Mouse (Mus musculus): ENCODE data around the gene Sde2. TPM values are rescaled to one million over a fixed set of nuclear protein-coding genes. Genes with fewer than 3 reads are reported as not detected.

Gene Sde2
- total RNA-seq (2014; fragmentation: Nextera tagmentation) (41.0 and 43.2 TPM in 2 replicates), total RNA-seq (2017) (52.6 and 72.2 TPM in 2 replicates), polyA plus RNA-seq (2012) (37.2 and 51.6 TPM in 2 replicates)

DNA sequence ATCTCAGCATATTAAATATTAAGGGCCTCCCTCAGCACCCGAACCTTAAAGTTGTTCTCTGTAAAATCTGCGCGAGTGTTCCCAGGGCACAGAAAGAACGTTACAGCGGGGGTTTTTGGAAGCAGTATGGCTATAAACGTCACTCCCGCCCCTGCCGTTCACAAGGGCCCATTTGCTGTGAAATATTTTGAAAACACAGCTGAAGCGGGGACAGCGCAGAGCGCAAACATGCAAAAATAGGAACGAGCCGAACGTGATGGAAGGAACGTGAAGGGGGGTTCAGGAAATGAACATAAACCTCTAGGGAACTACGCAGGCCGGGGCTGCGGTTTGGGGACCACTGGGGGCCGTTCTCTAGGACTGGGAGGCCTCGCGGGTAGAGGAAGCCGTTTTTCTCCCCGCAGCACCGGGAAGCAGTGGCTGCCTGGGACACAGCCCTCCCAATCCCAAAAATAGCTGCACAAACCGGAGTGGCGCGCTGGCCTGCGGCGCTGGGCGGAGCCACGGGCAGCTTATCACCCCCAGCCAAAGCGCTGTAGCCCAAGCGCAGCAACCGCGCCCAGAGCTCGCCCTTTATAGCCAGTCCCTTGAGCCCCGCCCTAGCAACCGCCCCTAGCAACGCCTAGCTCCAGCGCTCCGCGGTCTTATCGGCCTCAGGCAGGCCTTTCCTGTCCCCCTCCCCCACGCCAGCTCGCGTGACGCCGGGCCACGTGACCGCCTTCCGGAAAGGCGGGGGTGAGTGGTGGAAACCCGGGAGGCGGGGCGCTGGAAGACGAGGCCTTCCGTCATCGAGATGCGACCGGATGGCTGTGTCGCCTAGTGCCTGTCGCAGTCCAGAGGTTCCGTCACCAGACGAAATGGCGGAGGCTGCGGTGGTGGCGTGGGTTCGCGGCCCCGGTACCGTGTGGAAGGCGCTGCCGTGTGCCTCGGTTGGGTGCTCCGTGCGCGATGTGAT is at the start of gene Sde2:
Gene Sde2, plus strand, starts transcription at position 812 of the 955 bp plus-strand sequence.
- no peaks in the 10 kb centered on the region for H3K9me3 ChIP-seq (replicated peaks)
- H3K4me1 ChIP-seq (ENCODE audit: insufficient read depth, low read depth, low read length) = peaks cover 55% of the 10 kb centered on the region
- ATAC-seq (ENCODE audit: extremely low read depth, insufficient number of reproducible peaks, low FRiP score, poor library complexity, severe bottlenecking) = peak; percentile 86
- peaks cover 27% of the 10 kb centered on the region for H3K36me3 ChIP-seq (replicated peaks)
- no peaks in the 10 kb centered on the region for H3K27me3 ChIP-seq (ENCODE audit: insufficient read depth, low read length)
- peak; percentile 90 for DNase-seq (ENCODE audit: low spot score)
- H3K4me3 ChIP-seq (ENCODE audit: low read depth, low read length) = peak within 1 kb of the TSS; percentile 87
- TF ChIP-seq TAL1 (conservative IDR thresholded peaks at IDR 0.05; ENCODE audit: low read depth, low read length) = peak; percentile 94
- peak; percentile 91 for TF ChIP-seq POLR2AphosphoS5 (IDR thresholded peaks at IDR 0.05; ENCODE audit: insufficient replicate concordance, low read depth, low read length)
- TF ChIP-seq CTCF (IDR thresholded peaks at IDR 0.05; ENCODE audit: low read depth, low read length) = no peak

GRCm38 (mm10) chr1:180801466-180801994 is 49.4 kb upstream of the Sde2 start:
- H3K36me3 ChIP-seq (replicated peaks) = peaks cover 63% of the 10 kb centered on the region
- 0 out of 2 replicates have a peak, but pooled peaks have one; percentile 3 for ATAC-seq (ENCODE audit: extremely low read depth, insufficient number of reproducible peaks, low FRiP score, poor library complexity, severe bottlenecking)
- no peak for TF ChIP-seq TAL1 (conservative IDR thresholded peaks at IDR 0.05; ENCODE audit: low read depth, low read length)

DNA sequence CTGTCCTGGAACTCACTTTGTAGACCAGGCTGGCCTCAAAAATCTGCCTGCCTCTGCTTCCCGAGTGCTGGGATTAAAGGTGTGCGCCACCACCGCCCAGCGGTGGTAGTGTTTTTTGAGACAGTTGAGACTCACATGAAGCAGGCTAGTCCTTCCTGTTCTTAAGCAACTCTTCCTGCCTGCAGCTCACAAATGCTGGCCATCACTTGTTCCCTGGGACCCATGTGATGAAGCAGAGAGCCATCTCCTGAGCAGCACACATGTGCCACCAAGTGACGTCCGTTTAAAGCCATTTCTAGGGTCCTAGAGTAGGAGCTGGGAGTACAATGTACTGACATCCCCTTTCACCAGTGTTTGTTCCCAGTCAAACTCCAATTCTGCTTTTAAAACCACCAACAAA is 47.0 kb upstream of the Sde2 start:
- ATAC-seq (ENCODE audit: extremely low read depth, insufficient number of reproducible peaks, low FRiP score, poor library complexity, severe bottlenecking) (no peak), DNase-seq (ENCODE audit: low spot score) (no peak)
- Histone ChIP-seq H3K4me3 (ENCODE audit: low read depth, low read length) (no peak overlapping the region), H3K9me3 (replicated peaks) (no peaks in the 10 kb centered on the region), H3K36me3 (replicated peaks) (peaks cover 82% of the 10 kb centered on the region), H3K27me3 (ENCODE audit: insufficient read depth, low read length) (no peaks in the 10 kb centered on the region), H3K4me1 (ENCODE audit: insufficient read depth, low read depth, low read length) (peaks cover 51% of the 10 kb centered on the region)
- TF ChIP-seq GATA2 (IDR thresholded peaks at IDR 0.05; ENCODE audit: borderline replicate concordance, low read depth, low read length) (no peak), POLR2AphosphoS5 (IDR thresholded peaks at IDR 0.05; ENCODE audit: insufficient replicate concordance, low read depth, low read length) (no peak), GATA1 (IDR thresholded peaks at IDR 0.05; ENCODE audit: borderline replicate concordance, low read length) (no peak), TAL1 (conservative IDR thresholded peaks at IDR 0.05; ENCODE audit: low read depth, low read length) (no peak), CTCF (IDR thresholded peaks at IDR 0.05; ENCODE audit: low read depth, low read length) (no peak)

More at GRCm38 (mm10) chr1:180801466-180801994, 49.4 kb upstream of the Sde2 start:
- Histone ChIP-seq H3K4me1 (ENCODE audit: insufficient read depth, low read depth, low read length) (peaks cover 34% of the 10 kb centered on the region), H3K27me3 (ENCODE audit: insufficient read depth, low read length) (peaks cover 7% of the 10 kb centered on the region), H3K9me3 (replicated peaks) (no peaks in the 10 kb centered on the region), H3K4me3 (ENCODE audit: low read depth, low read length) (no peak overlapping the region)
- no peak for DNase-seq (ENCODE audit: low spot score)

GRCm38 (mm10) chr1:180808831-180809230 is 42.1 kb upstream of the Sde2 start:
- Histone ChIP-seq H3K4me3 (ENCODE audit: low read depth, low read length) (peak overlapping the region; percentile 48; the same call in 1 of the 2 replicates), H3K9me3 (replicated peaks) (no peaks in the 10 kb centered on the region), H3K4me1 (ENCODE audit: insufficient read depth, low read depth, low read length) (peaks cover 47% of the 10 kb centered on the region), H3K36me3 (replicated peaks) (peaks cover 68% of the 10 kb centered on the region), H3K27me3 (ENCODE audit: insufficient read depth, low read length) (no peaks in the 10 kb centered on the region)
- DNase-seq (ENCODE audit: low spot score) (no peak), ATAC-seq (ENCODE audit: extremely low read depth, insufficient number of reproducible peaks, low FRiP score, poor library complexity, severe bottlenecking) (no peak)
- TF ChIP-seq POLR2AphosphoS5 (IDR thresholded peaks at IDR 0.05; ENCODE audit: insufficient replicate concordance, low read depth, low read length) (no peak), CTCF (IDR thresholded peaks at IDR 0.05; ENCODE audit: low read depth, low read length) (no peak), GATA1 (IDR thresholded peaks at IDR 0.05; ENCODE audit: borderline replicate concordance, low read length) (no peak), GATA2 (IDR thresholded peaks at IDR 0.05; ENCODE audit: borderline replicate concordance, low read depth, low read length) (no peak), TAL1 (conservative IDR thresholded peaks at IDR 0.05; ENCODE audit: low read depth, low read length) (no peak)

GRCm38 (mm10) chr1:180810976-180811375 is 40.0 kb upstream of the Sde2 start:
- Histone ChIP-seq H3K4me3 (ENCODE audit: low read depth, low read length) (peak overlapping the region; percentile 84), H3K36me3 (replicated peaks) (peaks cover 46% of the 10 kb centered on the region), H3K4me1 (ENCODE audit: insufficient read depth, low read depth, low read length) (peaks cover 51% of the 10 kb centered on the region), H3K27me3 (ENCODE audit: insufficient read depth, low read length) (no peaks in the 10 kb centered on the region), H3K9me3 (replicated peaks) (no peaks in the 10 kb centered on the region)
- TF ChIP-seq GATA2 (IDR thresholded peaks at IDR 0.05; ENCODE audit: borderline replicate concordance, low read depth, low read length) = no peak
- TF ChIP-seq CTCF (IDR thresholded peaks at IDR 0.05; ENCODE audit: low read depth, low read length) = no peak
- no peak for TF ChIP-seq TAL1 (conservative IDR thresholded peaks at IDR 0.05; ENCODE audit: low read depth, low read length)
- no peak for TF ChIP-seq POLR2AphosphoS5 (IDR thresholded peaks at IDR 0.05; ENCODE audit: insufficient replicate concordance, low read depth, low read length)
- no peak for TF ChIP-seq GATA1 (IDR thresholded peaks at IDR 0.05; ENCODE audit: borderline replicate concordance, low read length)
- no peak for ATAC-seq (ENCODE audit: extremely low read depth, insufficient number of reproducible peaks, low FRiP score, poor library complexity, severe bottlenecking)
- DNase-seq (ENCODE audit: low spot score) = no peak
